Mouse (Mus musculus) urinary bladder, adult 2 months (tissue): ENCODE data around the gene Psmd9. TPM values are rescaled to one million over a fixed set of nuclear protein-coding genes. Genes with fewer than 3 reads are reported as not detected.

Source experiments
- DNase-seq: peaks from one replicate; pipeline ENCODE4 v3.0.0; 2022; ENCODE audit warnings: low spot score
- polyA plus RNA-seq: library from polyadenylated mRNA; depleted of rRNA; stranded (reverse); fragments of >200 nt; gene quantifications from 2 replicates; pipeline ENCODE4 v1.2.3, GENCODE M21; 2012

Gene Psmd9
- polyA plus RNA-seq, 1 experiment = 26.7 TPM

DNA sequence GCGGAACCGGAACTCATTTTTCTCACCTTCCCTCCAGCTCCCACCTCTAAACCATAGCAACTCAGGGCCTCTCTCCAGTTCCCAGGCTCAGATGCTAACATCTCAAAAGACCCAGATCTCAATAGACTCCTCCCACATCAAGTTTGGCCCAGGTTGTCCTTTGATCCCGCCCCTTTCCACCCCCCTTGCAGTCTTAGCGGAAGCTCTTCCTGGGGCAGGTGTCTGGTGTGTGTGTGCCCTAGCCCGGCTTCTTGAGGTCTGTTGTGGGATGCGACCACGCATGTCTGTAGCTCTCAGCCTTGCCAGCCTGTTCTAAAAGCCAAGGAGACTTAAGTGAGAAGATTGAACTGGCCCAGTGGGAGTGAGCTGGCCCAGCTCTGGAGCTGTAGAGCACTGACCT, 18.6 kb upstream of the Psmd9 start:
- DNase-seq = peak; percentile 21

DNA sequence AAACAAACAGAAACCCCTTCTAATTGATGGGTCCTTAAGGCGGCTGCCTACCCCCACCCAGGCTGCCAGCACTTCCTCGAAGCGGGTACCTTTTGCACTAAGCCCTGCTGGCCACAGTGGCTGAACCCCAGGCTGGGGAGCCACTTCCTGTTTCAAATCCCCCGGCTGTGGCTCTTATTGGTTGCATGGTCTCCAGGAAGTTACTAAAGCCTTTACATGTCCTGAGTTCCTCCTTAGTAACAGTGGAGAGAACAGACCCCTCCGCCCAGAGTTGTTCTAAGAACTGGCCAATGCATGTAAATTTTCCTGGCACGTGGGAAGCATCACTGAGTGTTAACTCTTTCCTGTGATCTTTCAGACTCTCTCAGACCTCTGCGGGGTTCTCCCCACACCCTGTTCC, 18.1 kb upstream of the Psmd9 start:
- no peak for DNase-seq

- DNase-seq = no peak
These were observed 17.4 kb upstream of the Psmd9 start for GRCm38 (mm10) chr5:123151707-123152362.

GRCm38 (mm10) chr5:123152901-123153300, 16.3 kb upstream of the Psmd9 start:
- DNase-seq = no peak

GRCm38 (mm10) chr5:123155425-123155824, 13.8 kb upstream of the Psmd9 start:
- DNase-seq = no peak

GRCm38 (mm10) chr5:123156763-123157162, 12.4 kb upstream of the Psmd9 start:
- no peak for DNase-seq

- no peak for DNase-seq
These were observed 11.2 kb upstream of the Psmd9 start for GRCm38 (mm10) chr5:123157972-123158371.

GRCm38 (mm10) chr5:123159446-123159845, 9.8 kb upstream of the Psmd9 start:
- DNase-seq = no peak

GRCm38 (mm10) chr5:123159866-123160265, 9.3 kb upstream of the Psmd9 start:
- DNase-seq = no peak

DNA sequence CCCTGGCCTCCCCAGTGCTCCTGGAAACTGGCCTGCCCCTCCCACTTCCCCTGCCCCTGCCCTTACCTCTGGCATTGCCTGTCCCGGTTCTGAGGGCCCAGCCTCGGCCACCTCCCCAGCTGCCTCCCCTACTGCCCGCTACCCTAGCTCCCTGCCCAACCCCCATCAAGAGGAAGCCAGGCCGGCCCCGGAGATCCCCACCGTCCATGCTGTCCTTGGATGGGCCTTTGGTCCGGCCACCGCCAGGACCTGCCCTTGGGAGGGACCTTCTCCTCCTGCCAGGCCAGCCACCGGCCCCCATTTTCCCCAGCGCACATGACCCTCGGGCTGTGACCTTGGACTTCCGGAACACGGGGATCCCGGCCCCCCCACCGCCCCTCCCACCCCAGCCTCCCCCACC, 8.9 kb upstream of the Psmd9 start:
- no peak for DNase-seq

DNA sequence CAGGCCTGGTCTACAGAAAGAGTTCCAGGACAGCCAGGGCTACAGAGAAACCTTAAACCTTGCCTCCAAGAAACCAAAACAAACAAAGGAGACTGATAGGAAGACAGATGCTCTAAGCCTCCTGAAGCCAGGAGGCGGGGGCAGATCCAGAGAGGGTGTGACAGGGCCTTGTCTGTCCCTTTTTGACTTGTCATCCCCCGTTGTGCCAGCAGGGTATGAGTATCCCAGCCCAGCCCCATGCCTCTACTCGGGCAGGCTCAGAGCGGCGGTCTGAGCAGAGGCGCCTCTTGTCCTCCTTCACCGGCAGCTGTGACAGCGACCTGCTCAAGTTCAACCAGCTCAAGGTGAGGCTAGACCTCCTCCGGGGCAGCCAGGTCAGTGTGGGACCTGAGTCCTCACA, 6.3 kb upstream of the Psmd9 start:
- no peak for DNase-seq

DNA sequence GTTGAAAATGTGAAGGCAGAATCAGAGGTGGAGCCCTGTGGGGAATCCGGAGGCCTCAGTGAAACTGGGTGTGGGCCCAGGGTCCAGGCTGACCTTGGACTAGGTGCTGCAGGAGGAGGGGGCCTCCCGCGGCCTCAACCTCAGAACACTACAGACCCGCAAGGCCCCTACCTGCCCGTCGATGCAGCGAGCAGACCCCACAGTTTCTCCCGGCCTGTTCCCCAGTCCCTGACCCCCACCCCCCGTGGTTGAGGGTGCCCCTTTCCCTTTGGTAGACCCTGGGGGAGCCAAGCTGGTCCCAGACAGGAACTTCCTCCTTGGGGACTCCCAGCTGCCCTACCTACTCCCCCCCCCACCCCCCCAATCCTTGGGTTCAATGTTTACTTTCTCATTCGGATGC, 2.8 kb upstream of the Psmd9 start:
- no peak for DNase-seq

DNA sequence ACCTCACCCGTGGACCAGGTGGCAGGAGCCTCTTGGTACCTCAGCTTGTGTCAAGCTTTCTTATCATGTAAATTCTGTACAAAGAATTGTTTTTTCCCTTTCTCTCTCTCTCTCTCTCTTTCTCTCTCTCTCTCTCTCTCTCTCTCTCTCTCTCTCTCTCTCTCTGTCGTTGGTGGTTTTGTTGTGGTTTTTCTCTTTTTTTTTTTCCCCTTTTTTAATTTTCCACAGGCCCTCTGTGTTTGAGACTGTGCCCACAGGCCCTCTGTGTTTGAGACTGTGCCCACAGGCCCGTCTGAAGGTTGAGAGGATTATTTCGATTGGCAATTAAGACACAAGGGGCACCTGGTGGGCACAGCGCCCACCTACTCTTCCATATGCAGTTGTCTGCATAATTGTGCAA, 1.6 kb upstream of the Psmd9 start:
- no peak for DNase-seq

- no peak for DNase-seq
These were observed 1.2 kb downstream of the Psmd9 start for GRCm38 (mm10) chr5:123170365-123170764.

GRCm38 (mm10) chr5:123171646-123172350, 2.6 kb downstream of the Psmd9 start:
- DNase-seq = peak; percentile 78

- no peak for DNase-seq
These were observed 9.6 kb downstream of the Psmd9 start for GRCm38 (mm10) chr5:123178792-123179191.

DNA sequence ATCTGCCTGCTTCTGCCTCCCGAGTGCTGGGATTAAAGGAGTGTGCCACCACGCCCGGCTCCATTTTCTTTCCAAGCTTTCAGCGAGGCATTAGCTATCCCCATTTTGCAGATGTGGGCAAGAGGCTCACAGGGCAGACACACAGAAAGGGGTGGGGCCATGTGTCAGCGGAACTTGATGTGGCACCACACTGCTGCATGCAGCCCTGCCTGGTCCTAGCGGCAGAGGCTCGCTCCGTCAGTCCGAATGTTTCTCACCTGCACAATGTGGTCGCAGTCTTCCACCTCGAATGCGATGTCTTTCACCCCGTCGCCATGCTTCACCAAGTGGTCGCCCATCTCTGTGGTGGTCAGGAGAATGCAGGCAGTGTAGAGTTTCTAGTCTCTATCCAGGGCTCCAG, 11.2 kb downstream of the Psmd9 start:
- no peak for DNase-seq

GRCm38 (mm10) chr5:123181536-123181935, 12.3 kb downstream of the Psmd9 start:
- DNase-seq = no peak

- DNase-seq = no peak
These were observed 13.4 kb downstream of the Psmd9 start, which contains the start of gene Hpd for GRCm38 (mm10) chr5:123182651-123183050. TSS of gene Hpd (minus strand) at chr5:123182727.

DNA sequence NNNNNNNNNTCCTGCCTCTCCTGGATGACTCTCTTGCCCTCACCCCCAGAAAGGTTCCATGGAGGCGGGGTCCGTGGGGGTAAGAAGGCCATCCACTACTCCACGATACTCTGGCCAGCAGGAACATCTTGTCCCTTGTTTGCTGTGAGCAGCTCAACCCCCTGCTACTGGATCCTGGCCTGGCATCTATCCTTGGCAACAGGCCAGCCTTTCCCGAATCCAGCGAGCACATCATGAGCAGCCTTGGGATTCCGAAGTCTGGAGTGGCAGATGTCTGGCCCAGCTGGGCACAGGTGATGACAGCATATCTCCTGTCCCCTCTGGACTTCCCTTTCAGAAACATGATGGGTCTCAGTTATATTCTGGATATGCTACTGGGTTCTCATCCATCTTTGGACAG, 16.8 kb downstream of the Psmd9 start:
- no peak for DNase-seq

DNA sequence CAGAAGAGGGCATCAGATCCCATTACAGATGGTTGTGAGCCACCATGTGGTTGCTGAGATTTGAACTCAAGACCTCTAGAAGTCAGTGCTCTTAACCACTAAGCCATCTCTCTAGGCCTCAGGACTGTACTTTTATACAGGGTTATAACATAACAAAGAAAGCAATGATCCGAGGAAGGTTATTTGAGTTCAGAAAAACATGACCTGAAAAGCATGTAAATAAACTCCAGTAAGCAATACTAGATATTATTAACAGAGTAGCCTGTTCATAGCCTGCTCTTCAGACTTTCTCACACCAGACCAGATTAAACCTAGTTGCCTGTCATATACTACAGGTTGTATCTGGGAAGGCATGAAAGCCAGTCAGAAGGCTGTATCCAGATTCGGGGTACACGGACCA, 18.1 kb downstream of the Psmd9 start:
- no peak for DNase-seq

GRCm38 (mm10) chr5:123190912-123191311, 21.7 kb downstream of the Psmd9 start:
- DNase-seq = no peak

- no peak for DNase-seq
These were observed 22.2 kb downstream of the Psmd9 start for GRCm38 (mm10) chr5:123191427-123191826.
